ENCODE assay signal across 8 mouse cellular contexts in the genomic region with DNA sequence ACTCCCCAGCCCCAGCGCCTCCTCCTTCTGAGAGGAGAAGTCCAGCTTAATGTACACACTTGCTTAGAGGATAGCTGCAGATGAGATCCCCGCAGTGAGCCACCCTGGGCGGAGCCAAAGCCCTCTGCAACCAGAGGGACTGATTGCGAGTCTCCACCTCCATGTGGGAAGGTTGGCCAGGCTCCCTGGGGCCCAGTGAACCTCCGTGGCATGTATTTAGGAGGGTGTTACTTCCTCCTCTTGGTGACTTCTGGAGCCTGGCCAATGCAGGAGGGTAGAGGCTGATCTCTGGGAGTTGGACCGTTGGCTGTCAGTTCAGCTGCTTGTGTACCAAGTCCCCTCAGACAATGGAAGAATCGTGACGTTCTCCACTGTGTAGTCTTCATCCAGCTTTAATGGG.
DNase-seq lines count a peak whose midpoint lies in the region; ATAC-seq lines count a peak whose summit lies in the region.

No protein-coding gene starts in this region.

- H3K9me3 ChIP-seq in hindbrain, embryonic 14.5 days (ENCODE audit: control insufficient read depth, low read length), result no peaks in the 10 kb centered on the region
- H3K9me3 ChIP-seq in hindbrain, embryonic 13.5 days, result no peaks in the 10 kb centered on the region
- no peaks in the 10 kb centered on the region for H3K9me3 ChIP-seq in embryonic facial prominence, embryonic 10.5 days

- H3K9ac ChIP-seq in hindbrain, embryonic 14.5 days, result no peak overlapping the region
- no peak overlapping the region for H3K9ac ChIP-seq in hindbrain, embryonic 13.5 days

- no peak for DNase-seq in hindbrain, embryonic 14.5 days (ENCODE audit: low spot score)
- no peak for DNase-seq in embryonic facial prominence, embryonic 10.5 days (ENCODE audit: low spot score)
- DNase-seq in kidney, postnatal 10 days, result peak; percentile 64
- no peak for DNase-seq in embryo, embryonic 11 days
- no peak for DNase-seq in cerebellum, postnatal 4 days (ENCODE audit: low spot score in 2 of 2)
- DNase-seq in layer of hippocampus, adult 8-10 months (ENCODE audit: low spot score in 2 of 2), result no peak

- 58% methylated on average over 8 of the region's 8 CpGs for WGBS in hindbrain, embryonic 14.5 days
- WGBS in hindbrain, embryonic 13.5 days, result 65% methylated on average over 8 of the region's 8 CpGs
- WGBS in embryonic facial prominence, embryonic 10.5 days, result 77% methylated on average over 8 of the region's 8 CpGs

- H3K4me2 ChIP-seq in hindbrain, embryonic 14.5 days (replicated peaks), result no peak overlapping the region
- H3K4me2 ChIP-seq in hindbrain, embryonic 13.5 days, result no peak overlapping the region

- H3K27ac ChIP-seq in hindbrain, embryonic 14.5 days, result 0 out of 2 replicates have a peak overlapping the region, but pooled peaks have one; percentile 47
- no peak overlapping the region for H3K27ac ChIP-seq in hindbrain, embryonic 13.5 days
- H3K27ac ChIP-seq in embryonic facial prominence, embryonic 10.5 days (replicated peaks), result peak overlapping the region; percentile 35; the same call in 1 of the 2 replicates

- H3K4me3 ChIP-seq in hindbrain, embryonic 14.5 days (replicated peaks; ENCODE audit: low read length), result no peak overlapping the region
- no peak overlapping the region for H3K4me3 ChIP-seq in hindbrain, embryonic 13.5 days
- no peak overlapping the region for H3K4me3 ChIP-seq in embryonic facial prominence, embryonic 10.5 days

- ATAC-seq in hindbrain, embryonic 14.5 days (ENCODE audit: low FRiP score), result no peak
- ATAC-seq in hindbrain, embryonic 13.5 days (ENCODE audit: low FRiP score), result no peak
- peak; percentile 84 for ATAC-seq in megakaryocyte progenitor cell, adult 5-6 weeks (replicated peaks; ENCODE audit: poor library complexity)

- H3K27me3 ChIP-seq in hindbrain, embryonic 14.5 days (ENCODE audit: control insufficient read depth, insufficient read depth, low read length), result no peaks in the 10 kb centered on the region
- H3K27me3 ChIP-seq in hindbrain, embryonic 13.5 days, result no peaks in the 10 kb centered on the region
- no peaks in the 10 kb centered on the region for H3K27me3 ChIP-seq in embryonic facial prominence, embryonic 10.5 days (replicated peaks; ENCODE audit: low read depth, poor library complexity, severe bottlenecking)

- H3K36me3 ChIP-seq in hindbrain, embryonic 14.5 days (replicated peaks; ENCODE audit: control insufficient read depth, insufficient read depth), result no peaks in the 10 kb centered on the region
- peaks cover 8% of the 10 kb centered on the region; the same call in 1 of the 2 replicates for H3K36me3 ChIP-seq in hindbrain, embryonic 13.5 days
- H3K36me3 ChIP-seq in embryonic facial prominence, embryonic 10.5 days (replicated peaks), result peaks cover 74% of the 10 kb centered on the region

- peaks cover 51% of the 10 kb centered on the region for H3K4me1 ChIP-seq in hindbrain, embryonic 14.5 days (replicated peaks; ENCODE audit: control insufficient read depth, insufficient read depth, low read length)
- peaks cover 94% of the 10 kb centered on the region for H3K4me1 ChIP-seq in hindbrain, embryonic 13.5 days (replicated peaks)
- H3K4me1 ChIP-seq in embryonic facial prominence, embryonic 10.5 days, result peaks cover 94% of the 10 kb centered on the region
